Mouse (Mus musculus) natural killer cell, adult 2 months (primary cell): ENCODE data around the gene Col18a1.
A peak's percentile ranks its signal among the peaks of the same experiment; 100 is the strongest.

ENCODE experiments used
- DNase-seq, 2 experiments: peaks; one replicate each; pipeline ENCODE4 v3.0.0; 2022; ENCODE audit warnings: low spot score in 2 of 2

Gene Col18a1

DNA sequence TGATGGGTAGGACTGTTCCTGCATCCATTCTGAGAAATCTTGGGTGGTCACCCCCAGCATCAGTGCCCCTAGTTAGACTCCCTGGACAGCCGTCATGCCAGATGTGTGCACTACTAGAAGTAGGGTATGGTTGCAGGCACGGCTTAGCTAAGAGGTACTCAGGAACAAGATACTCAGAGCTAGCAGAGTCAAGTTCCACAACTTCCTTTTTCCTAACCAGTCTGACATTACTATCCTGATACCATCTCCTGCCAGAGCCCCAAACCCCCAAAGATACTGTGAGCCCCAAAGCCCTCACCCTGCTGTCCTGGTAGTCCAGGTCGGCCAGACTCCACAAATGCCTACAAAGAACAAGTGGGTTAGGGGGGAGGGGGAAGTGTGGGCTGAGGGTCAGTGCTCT, 102.1 kb downstream of the Col18a1 start:
- no peak for DNase-seq

DNA sequence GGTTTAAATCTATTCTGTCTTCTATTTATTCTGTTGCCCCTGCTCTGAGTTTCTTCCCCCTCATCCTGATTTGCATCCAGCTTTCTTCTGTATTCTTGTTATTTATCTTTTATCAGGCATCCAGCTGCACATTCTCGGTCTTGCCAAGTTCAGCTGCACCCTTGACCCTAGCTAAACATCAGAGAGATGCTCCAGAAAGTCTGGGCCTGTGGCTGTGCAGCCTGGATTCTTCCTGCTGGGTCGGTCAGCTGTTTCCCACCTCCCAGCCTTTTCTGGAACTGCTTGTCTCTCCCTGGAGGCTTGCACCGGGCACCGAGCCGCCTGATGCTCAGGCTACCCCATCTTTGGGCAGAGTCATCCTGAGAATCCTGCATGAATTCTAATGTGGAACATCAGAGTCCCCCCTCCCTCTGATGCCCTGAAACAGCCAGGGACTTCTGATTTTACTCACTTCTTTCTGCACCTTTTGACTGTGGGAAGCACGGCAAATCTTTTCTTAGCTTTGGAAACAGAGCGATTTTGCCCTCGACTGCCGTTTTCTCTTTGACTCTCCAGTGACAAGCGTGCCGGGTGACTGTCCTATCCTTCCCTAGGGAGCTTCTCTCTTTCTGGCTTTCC, 103.8 kb downstream of the Col18a1 start:
- DNase-seq, result no peak

GRCm38 (mm10) chr10:77061426-77061825, 104.9 kb downstream of the Col18a1 start:
- no peak for DNase-seq

- no peak for DNase-seq
Measured at GRCm38 (mm10) chr10:77056768-77057167, 109.6 kb downstream of the Col18a1 start.

- no peak for DNase-seq
Measured at GRCm38 (mm10) chr10:77048606-77049005, 117.7 kb downstream of the Col18a1 start.

GRCm38 (mm10) chr10:77048196-77048595, 118.2 kb downstream of the Col18a1 start:
- no peak for DNase-seq

DNA sequence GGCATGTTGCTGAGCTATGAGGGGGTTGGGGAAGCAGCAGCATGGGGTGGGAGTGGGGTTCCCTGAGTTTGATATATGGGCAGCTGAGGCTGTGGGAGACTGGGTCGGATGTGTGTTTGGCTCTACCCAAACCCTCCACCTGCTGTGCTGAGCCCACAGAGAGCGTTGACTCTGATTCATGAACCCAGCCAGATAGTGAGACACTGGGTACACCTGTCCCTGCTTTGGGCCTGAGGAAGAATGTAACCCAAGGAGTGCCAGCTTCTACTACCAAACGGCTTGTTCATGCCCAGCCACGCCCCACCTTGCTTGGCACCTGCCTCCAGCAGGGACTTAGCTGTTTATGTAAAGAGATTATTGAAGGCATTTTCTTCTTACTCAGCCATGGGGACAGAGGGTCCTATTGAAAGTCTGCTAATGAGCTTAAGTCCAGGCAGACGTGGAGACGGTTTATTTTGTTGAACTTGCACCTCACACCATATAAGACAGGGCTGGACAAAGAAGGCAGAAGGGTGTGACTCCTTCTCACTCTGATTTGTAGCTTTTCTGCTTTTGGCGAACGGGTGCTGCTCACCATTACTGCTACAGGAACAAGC, 127.7 kb downstream of the Col18a1 start:
- no peak for DNase-seq

GRCm38 (mm10) chr10:77035487-77035886, 130.9 kb downstream of the Col18a1 start:
- no peak for DNase-seq

- no peak for DNase-seq
Measured at GRCm38 (mm10) chr10:77033323-77034025, 132.9 kb downstream of the Col18a1 start.

GRCm38 (mm10) chr10:77032591-77033322, 133.6 kb downstream of the Col18a1 start:
- DNase-seq, result peak; percentile 92 to 95

GRCm38 (mm10) chr10:77031768-77032375, 134.5 kb downstream of the Col18a1 start, which contains the start of gene Slc19a1:
TSS of gene Slc19a1 (plus strand) at chr10:77032241.
- no peak for DNase-seq

DNA sequence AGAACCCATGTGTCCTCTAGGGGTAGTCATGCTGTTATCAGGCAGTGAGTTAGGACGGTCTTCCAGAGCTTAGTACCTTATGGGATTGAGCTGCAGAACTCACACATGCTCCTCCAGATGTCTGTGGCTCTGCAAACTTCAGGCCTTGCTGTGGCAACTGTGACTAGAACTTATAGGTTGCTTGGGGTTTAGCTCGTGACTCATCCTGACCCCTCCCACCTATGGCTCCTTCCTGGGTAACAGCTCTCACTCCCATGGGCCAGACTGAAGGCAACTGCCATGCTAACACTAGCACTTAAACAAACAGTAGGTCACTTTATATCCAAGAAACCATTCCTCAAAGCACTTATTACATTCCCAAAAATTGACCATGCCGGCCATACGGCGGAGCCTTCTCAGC, 135.7 kb downstream of the Col18a1 start:
- DNase-seq, result no peak

DNA sequence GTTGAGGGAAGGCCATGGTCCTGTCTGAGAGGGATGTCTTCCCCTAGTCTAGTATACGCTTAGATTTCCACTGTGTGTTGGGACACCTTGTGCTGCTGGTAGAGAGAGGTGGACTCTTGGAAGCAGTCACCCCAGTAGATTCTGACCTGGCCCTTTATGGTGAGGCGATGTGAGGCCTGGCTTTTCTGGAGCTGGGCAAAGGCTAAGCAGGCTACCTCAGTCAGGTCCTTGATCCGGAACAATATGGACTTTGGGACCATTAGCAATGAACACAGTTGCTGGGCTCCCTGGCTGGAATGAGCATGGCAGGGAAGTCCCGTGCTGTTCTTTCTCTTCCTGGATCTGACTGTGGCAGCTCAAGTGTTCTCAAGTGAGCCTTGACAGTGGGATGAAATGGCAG, 136.6 kb downstream of the Col18a1 start:
- DNase-seq, result no peak

- DNase-seq, result peak; percentile 25 to 53
Measured at GRCm38 (mm10) chr10:77028782-77029296, 137.5 kb downstream of the Col18a1 start.

DNA sequence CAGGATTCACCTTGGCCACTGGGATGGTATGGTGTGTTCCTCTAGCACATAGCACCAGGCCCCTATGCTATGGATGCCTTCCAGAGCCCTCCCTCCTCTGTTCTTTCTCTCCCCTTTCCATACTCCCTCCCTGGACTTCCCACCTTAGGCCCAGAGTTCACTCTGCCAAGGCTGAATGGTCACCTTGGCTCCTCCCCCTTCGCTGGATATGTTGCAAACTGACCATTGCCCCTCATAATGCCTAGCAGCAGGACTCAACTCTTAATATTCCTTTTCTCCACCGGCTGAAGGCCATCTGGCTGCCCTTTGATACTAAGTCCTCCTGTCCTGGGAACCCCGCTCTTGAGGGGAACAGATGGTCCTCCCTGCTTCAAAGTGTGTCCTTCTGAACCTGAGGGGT, 139.4 kb downstream of the Col18a1 start:
- DNase-seq, result no peak

DNA sequence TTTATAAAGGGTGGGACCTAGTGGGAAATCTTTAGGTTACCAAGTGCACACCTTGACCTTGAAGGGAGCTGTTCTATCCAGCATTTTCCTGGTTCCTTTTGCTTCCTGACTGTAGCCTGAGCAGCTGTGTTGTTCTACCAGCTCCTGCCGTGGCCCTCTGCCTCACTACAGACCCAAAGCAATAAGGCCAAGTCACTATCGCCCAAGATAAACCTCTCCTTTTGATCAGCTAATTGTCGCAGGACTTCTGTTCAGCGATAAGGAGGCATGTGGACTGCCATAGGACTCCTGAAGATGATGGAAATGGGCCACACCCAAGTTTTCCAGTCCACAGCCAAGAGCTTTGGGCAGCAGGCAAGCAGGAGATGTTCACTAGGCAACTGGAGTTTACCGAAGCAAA, 142.1 kb downstream of the Col18a1 start:
- DNase-seq, result no peak

DNA sequence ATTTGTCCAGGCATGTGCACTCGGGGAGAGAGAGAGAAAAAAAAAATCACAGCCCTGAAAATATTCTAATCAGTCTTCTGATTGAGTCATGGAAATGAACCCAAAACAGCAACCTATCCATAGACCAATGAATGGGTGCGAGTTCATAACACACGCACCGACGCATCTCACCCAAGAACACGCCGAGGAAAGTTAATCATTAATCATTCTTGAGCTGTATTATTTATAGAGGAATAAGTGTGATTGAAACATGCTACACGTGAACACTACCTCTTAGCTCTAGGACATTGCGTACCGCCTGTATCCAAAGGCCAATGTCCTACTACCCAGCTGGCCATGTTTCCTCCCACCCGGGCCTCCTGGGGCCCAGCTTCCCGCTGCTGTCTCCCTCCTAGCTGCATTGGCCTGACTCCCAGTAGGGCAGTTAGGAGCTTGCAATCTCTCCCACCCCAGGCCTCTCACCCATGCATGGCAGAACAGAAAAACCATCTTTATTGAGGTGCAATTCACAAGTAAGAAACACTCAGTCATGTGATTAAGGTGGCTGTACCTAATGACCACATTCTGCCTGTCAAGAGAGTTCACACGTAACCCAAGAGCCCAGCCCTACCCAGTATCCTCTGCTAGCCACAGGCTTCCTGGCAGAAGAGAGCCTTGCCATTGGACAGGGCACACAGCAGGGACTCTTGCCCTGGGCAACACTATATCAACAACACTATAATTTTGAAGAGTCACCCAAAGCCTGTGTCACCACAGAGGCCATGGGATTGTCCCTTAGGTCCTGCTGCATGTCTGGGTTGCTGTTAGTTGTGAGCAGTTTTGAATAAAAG, 143.8 kb downstream of the Col18a1 start:
- peak; percentile 69 to 83 for DNase-seq

DNA sequence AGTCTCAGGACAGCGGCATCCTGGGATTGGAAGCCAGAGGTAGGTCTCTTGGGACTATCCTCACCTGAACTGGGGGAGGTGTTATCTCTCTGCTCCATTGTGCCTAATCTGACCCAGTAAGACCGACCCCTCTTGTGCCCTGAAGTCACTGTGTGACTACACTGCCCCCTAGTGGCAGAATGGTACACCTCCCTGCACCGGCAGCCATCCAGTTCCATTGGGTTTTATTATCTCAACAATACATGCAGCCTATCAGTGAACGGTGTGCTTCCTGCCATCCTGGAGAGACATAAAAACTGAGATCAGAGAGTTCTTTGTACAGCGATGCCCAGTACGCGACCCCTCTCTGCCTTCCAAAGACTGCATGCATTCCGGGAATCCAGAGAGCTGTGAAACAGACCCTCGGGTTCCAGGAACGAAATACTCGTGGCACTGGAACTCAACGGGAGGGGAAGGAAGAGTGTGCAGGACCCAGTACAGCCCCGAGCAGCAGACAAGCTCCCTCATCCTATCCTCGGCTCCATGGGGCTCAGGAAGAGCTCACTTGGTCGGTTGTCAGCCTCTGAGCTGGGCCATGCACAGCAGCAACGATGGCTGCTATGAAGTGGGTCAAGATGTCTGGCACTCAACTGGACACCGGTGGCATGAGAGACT, 144.8 kb downstream of the Col18a1 start:
- peak; percentile 67 to 74 for DNase-seq

DNA sequence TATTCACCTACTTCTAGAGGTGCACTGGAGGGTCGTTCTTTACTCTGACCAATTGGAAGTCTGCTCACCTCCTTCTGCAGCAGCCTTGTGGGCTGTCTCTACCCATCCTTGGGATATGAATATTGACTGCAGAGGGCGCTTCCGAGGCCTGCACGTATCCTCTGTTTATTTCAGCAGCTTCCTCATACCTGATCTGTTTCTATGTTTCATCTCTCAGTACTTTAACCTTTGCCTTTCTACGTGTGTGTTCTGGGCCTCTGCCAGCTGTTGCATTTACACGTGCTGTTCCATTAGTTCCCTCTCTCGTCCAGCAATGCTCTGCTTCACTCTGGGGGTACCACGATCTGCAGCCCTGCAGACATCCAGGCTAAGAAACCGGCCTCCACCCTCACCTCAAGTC, 148.7 kb downstream of the Col18a1 start:
- DNase-seq, result no peak

- DNase-seq, result no peak
Measured at GRCm38 (mm10) chr10:77017061-77017460, 149.3 kb downstream of the Col18a1 start.
